Mouse (Mus musculus): ENCODE results near the gene Dnmbp.

GRCm38 (mm10) chr19:43917406-43917691 lies 22.6 kb downstream of the Dnmbp start:
- no peak for TF ChIP-seq CTCF (conservative IDR thresholded peaks at IDR 0.05; ENCODE audit: insufficient read depth, insufficient read length, low read depth, low read length)
- no peak for TF ChIP-seq POLR2A (IDR thresholded peaks at IDR 0.05; ENCODE audit: low read depth, low read length)
